ENCODE assay signal across 8 mouse cellular contexts in the genomic region with DNA sequence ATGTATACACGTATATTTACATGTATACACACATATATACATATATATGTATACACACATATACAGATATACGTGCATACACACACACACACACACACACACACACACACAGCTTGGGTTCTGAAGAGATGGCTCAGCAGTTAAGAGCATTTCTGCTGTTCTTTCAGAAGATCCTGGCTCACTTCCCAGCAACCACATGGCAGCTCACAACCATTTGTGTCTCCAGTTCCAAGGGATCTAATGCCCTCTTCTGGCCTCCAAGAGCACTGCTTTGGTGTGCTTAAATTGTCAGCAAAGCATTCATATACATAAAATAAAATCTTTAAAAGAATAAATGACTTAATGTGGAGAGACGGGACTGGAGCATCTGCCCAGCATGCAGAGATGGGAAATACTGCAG. TPM values are rescaled to one million over a fixed set of nuclear protein-coding genes. Genes with fewer than 3 reads are reported as not detected.
DNase-seq lines count a peak whose midpoint lies in the region; ATAC-seq lines count a peak whose summit lies in the region.

No protein-coding gene starts in this region.

- H3K4me2 ChIP-seq in midbrain, embryonic 14.5 days (ENCODE audit: low read length) = no peak overlapping the region

- H3K4me3 ChIP-seq in midbrain, embryonic 14.5 days (replicated peaks; ENCODE audit: low read depth, low read length) = no peak overlapping the region
- no peak overlapping the region for H3K4me3 ChIP-seq in midbrain, embryonic 10.5 days

- H3K4me1 ChIP-seq in midbrain, embryonic 14.5 days (ENCODE audit: control insufficient read depth, insufficient read depth, low read length) = no peaks in the 10 kb centered on the region
- H3K4me1 ChIP-seq in midbrain, embryonic 10.5 days = 0 out of 2 replicates have a peak, but pooled peaks cover 3% of the 10 kb centered on the region

- H3K27me3 ChIP-seq in midbrain, embryonic 14.5 days (ENCODE audit: control insufficient read depth, insufficient read depth, low read length) = no peaks in the 10 kb centered on the region
- H3K27me3 ChIP-seq in midbrain, embryonic 10.5 days (ENCODE audit: low read depth, poor library complexity, severe bottlenecking) = no peaks in the 10 kb centered on the region

- 84% methylated on average over 3 of the region's 3 CpGs for WGBS in midbrain, embryonic 14.5 days
- WGBS in midbrain, embryonic 10.5 days = 79% methylated on average over 3 of the region's 3 CpGs

- no peak overlapping the region for H3K9ac ChIP-seq in midbrain, embryonic 14.5 days (replicated peaks; ENCODE audit: low read length)

- peak; percentile 56 for DNase-seq in midbrain, embryonic 14.5 days
- DNase-seq in midbrain, embryonic 10.5 days (ENCODE audit: low spot score) = no peak
- DNase-seq in adrenal gland, postnatal 14 days = peak; percentile 75
- peak; percentile 82 for DNase-seq in gastrocnemius, adult 18-20 months (ENCODE audit: low spot score)
- DNase-seq in kidney, postnatal 4 days = peak; percentile 74 to 75
- DNase-seq in lung, postnatal 36 days = peak; percentile 88
- no peak for DNase-seq in c-Kit-positive CD71-positive TER-119-positive erythroid progenitor cells, embryonic 14.5 days (ENCODE audit: low spot score)
- DNase-seq in neural tube, embryonic 10.5 days (ENCODE audit: extremely low spot score, low spot score) = no peak

- ATAC-seq in midbrain, embryonic 14.5 days (ENCODE audit: low FRiP score, low TSS enrichment) = no peak

- no peaks in the 10 kb centered on the region for H3K36me3 ChIP-seq in midbrain, embryonic 14.5 days (ENCODE audit: control insufficient read depth, insufficient read depth, low read length)
- H3K36me3 ChIP-seq in midbrain, embryonic 10.5 days = no peaks in the 10 kb centered on the region

- no peak overlapping the region for H3K27ac ChIP-seq in midbrain, embryonic 14.5 days (replicated peaks; ENCODE audit: low read depth, low read length)
- no peak overlapping the region for H3K27ac ChIP-seq in midbrain, embryonic 10.5 days (replicated peaks)

- H3K9me3 ChIP-seq in midbrain, embryonic 14.5 days (ENCODE audit: control insufficient read depth, low read length) = no peaks in the 10 kb centered on the region
- no peaks in the 10 kb centered on the region for H3K9me3 ChIP-seq in midbrain, embryonic 10.5 days (replicated peaks)

RNA-seq across cellular contexts. Expression of gene Usp50, which starts 0.8 kb away (rescaled TPM):
- 3.1 TPM in 2 replicates for polyA plus RNA-seq in midbrain, embryonic 14.5 days (2014; fragmentation: Nextera tagmentation; extraction: Ambion mirVana)
- polyA plus RNA-seq in midbrain, embryonic 10.5 days (2016; fragmentation: Nextera tagmentation; extraction: Ambion mirVana) = 2.2 and 2.8 TPM in 2 replicates
- total RNA-seq in adrenal gland, postnatal 14 days (2021) = not detected in 2 replicates
- under 1 TPM in 1 of 2 experiments, not detected in 1; 0.21 TPM for total RNA-seq in gastrocnemius, adult 18-20 months (2021)

Comparison
In these comparisons a context has a peak if more than half of its experiments do, and no peak if none do; other contexts are left out.
1. DNase-seq: peak in midbrain, embryonic 14.5 days (single experiment), adrenal gland, postnatal 14 days (single experiment), gastrocnemius, adult 18-20 months (single experiment), kidney, postnatal 4 days (2 of 2) and lung, postnatal 36 days (single experiment); none in midbrain, embryonic 10.5 days (single experiment), c-Kit-positive CD71-positive TER-119-positive erythroid progenitor cells, embryonic 14.5 days (single experiment) and neural tube, embryonic 10.5 days (single experiment).